Mouse (Mus musculus): ENCODE measurements at regions not wholly inside any gene's neighbourhood (a gene's known extent, or its start where the extent isn't known, plus 50 kb on each side); places are given as distances from the start of the nearest gene placed in this dataset.
"Not testable (repeated sequence)": the region's sequence is repeated elsewhere in the genome, so short reads cannot be mapped to it uniquely, and the experiment has no call there.

- no peak for DNase-seq
Observed at GRCm38 (mm10) chr4:114296380-114296779, 110.1 kb upstream of the Trabd2b start.

- DNase-seq, result not testable (repeated sequence)
Observed at GRCm38 (mm10) chr4:114298517-114298916, 108.0 kb upstream of the Trabd2b start.

GRCm38 (mm10) chr4:114300390-114301012 lies 106.0 kb upstream of the Trabd2b start:
- peak in 1 of 2 experiments; percentile 6 for DNase-seq

GRCm38 (mm10) chr4:114304654-114305053 lies 101.9 kb upstream of the Trabd2b start:
- DNase-seq, result no peak

GRCm38 (mm10) chr4:114307491-114307890 lies 99.0 kb upstream of the Trabd2b start:
- DNase-seq, result no peak

GRCm38 (mm10) chr4:114308518-114308917 lies 98.0 kb upstream of the Trabd2b start:
- DNase-seq, result peak; percentile 4 to 6

- DNase-seq, result no peak
Observed at GRCm38 (mm10) chr4:114315051-114315450, 91.5 kb upstream of the Trabd2b start.

GRCm38 (mm10) chr4:114315556-114315955 lies 91.0 kb upstream of the Trabd2b start:
- no peak for DNase-seq

GRCm38 (mm10) chr4:114317076-114317475 lies 89.4 kb upstream of the Trabd2b start:
- DNase-seq, result no peak

GRCm38 (mm10) chr4:114320076-114320475 lies 86.4 kb upstream of the Trabd2b start:
- no peak for DNase-seq

GRCm38 (mm10) chr4:114321516-114322339 lies 84.8 kb upstream of the Trabd2b start:
- DNase-seq, result no peak

GRCm38 (mm10) chr4:114329978-114330377 lies 76.5 kb upstream of the Trabd2b start:
- no peak for DNase-seq

GRCm38 (mm10) chr4:114331161-114331560 lies 75.4 kb upstream of the Trabd2b start:
- no peak for DNase-seq

- DNase-seq, result no peak
Observed at GRCm38 (mm10) chr4:114334850-114335249, 71.7 kb upstream of the Trabd2b start.

GRCm38 (mm10) chr4:114336029-114336746 lies 70.3 kb upstream of the Trabd2b start:
- DNase-seq, result no peak

GRCm38 (mm10) chr4:114336747-114337090 lies 69.8 kb upstream of the Trabd2b start:
- no peak for DNase-seq

- DNase-seq, result no peak
Observed at GRCm38 (mm10) chr4:114339793-114340192, 66.7 kb upstream of the Trabd2b start.

GRCm38 (mm10) chr4:114345154-114345553 lies 61.4 kb upstream of the Trabd2b start:
- DNase-seq, result no peak

GRCm38 (mm10) chr4:114346068-114346747 lies 60.3 kb upstream of the Trabd2b start:
- DNase-seq, result peak; percentile 14 to 22

- no peak for DNase-seq
Observed at GRCm38 (mm10) chr4:114346884-114347283, 59.6 kb upstream of the Trabd2b start.

GRCm38 (mm10) chr4:114349601-114350000 lies 56.9 kb upstream of the Trabd2b start:
- no peak for DNase-seq

GRCm38 (mm10) chr4:114351282-114351681 lies 55.2 kb upstream of the Trabd2b start:
- DNase-seq, result no peak

- DNase-seq, result no peak
Observed at GRCm38 (mm10) chr4:114353058-114353457, 53.5 kb upstream of the Trabd2b start.
